Mouse (Mus musculus) layer of hippocampus, adult 11-12 months (tissue): ENCODE data around the gene B3gnt2.

ENCODE experiments used
- DNase-seq: peaks from one replicate; pipeline ENCODE4 v3.0.0; 2022; ENCODE audit warnings: low spot score

The B3gnt2 gene

DNA sequence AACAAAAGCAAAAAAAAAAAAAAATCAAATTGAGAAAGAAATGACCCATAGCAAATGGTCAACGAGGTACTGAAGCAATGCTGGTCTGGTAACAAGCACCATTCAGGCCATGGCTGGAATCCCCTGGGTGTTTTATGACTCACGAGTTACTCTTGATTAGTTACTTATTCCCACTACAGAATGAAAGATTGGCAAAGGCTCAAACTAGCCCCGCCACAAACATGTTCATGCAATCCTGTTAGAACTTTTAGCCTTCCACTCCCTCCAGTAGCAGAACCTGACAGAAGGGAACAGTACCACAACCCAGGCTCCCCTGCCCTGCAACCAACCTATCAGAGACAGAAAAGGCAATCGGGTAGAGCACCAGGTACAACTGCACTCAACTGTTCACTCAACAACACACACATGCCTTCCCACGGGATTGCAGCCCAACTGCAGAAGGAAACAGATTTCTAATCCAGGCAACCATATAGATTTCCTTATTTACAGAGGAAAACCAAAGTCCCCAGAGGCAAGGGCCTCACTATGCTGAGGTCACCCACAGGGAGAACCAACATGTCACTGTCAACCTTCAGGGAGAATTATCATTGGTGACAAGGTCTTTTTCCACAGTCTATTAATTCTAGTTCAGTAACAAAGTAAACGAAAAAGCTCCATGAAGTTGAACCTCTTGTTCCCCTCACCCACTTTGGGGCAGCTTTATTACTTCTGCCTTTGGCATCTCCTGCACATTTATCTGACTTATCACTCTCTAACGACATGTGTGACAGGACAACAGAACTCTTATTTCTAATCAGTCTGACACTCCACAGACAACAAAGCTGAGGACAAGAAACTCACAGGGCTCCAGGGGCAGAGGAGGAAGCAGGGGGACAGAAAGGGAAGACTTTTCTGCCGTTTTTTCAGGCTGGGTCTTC is 12.8 kb downstream of the B3gnt2 start:
- no peak for DNase-seq

GRCm38 (mm10) chr11:22846960-22847731 is 13.6 kb downstream of the B3gnt2 start:
- no peak for DNase-seq

- DNase-seq, result no peak
Measured at GRCm38 (mm10) chr11:22846093-22846835, 14.5 kb downstream of the B3gnt2 start.

GRCm38 (mm10) chr11:22844754-22845718 is 15.7 kb downstream of the B3gnt2 start:
- DNase-seq, result no peak

DNA sequence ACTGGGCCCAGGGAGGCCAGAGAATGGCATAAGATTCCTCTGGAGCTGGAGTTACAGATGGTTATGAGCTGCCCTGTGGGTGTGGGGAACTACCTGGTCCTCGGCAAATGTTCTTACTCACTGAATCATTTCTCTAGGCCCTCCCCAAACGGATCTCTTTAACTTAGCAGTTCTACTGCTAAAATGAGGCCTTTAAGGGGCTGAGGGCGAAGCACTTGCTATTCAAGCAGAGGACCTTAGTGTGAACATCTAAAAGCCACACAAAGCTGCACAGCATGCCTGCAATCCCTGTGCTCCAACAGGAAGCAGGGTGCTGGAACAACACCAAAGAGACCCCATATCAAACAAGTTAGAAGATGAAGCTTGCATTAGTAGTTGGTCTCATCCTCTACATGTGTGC is 21.3 kb downstream of the B3gnt2 start:
- DNase-seq, result no peak

- DNase-seq, result no peak
Measured at GRCm38 (mm10) chr11:22838361-22838760, 22.4 kb downstream of the B3gnt2 start.

GRCm38 (mm10) chr11:22836269-22836668 is 24.5 kb downstream of the B3gnt2 start:
- no peak for DNase-seq

GRCm38 (mm10) chr11:22832600-22832999 is 28.2 kb downstream of the B3gnt2 start:
- no peak for DNase-seq

- DNase-seq, result no peak
Measured at GRCm38 (mm10) chr11:22831916-22832315, 28.8 kb downstream of the B3gnt2 start.

DNA sequence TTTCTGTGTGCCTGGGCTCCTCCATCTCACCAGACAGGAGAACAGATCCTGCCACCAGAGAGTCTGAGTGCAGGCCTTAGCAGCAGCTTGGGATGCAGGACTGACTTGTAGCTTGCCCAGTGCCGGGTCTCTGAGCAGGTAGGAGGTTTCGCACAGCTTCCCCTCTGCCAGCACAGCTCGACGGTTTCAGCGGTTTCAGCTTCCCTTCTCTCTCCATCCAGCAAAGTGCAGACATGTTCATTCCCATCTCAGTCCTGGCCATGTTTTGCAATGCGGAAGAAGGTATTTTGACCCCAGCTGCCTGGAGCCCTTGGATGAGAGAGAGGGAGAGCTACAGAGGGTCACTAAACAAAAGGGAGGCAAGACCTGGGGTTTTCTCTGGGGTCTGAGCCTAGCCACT is 30.1 kb downstream of the B3gnt2 start:
- DNase-seq, result no peak

- no peak for DNase-seq
Measured at GRCm38 (mm10) chr11:22830179-22830611, 30.6 kb downstream of the B3gnt2 start.

DNA sequence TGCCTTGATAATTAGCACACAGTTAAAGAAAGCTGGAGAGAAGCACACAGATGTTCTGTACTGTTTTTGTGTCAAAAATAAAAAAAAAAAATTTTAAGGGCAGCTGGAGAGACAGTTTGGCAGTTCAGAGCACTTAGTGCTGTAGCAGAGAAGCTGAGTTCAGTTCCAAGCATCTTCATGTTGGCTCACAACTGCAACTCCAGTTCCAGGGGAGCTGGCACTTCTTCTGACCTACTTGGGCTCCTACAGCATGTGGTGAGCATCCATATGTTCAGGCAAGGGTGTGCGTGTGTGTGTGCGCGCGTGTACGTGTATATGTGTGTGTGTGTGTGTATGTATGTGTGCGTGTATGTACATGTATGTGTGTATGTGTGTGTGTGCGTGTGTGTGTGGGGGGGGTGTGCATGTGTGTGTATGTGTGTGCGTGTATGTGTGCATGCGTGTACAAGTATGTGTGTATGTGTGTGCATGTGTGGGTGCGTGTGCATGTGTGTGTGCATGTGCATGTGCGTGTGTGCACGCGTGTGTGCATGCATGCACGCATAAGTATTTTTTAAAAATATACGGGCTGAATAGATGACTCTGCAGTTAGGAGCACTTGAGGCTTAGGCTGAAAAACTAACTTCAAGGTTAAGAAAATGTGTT is 31.7 kb downstream of the B3gnt2 start:
- no peak for DNase-seq

- no peak for DNase-seq
Measured at GRCm38 (mm10) chr11:22827514-22828080, 33.2 kb downstream of the B3gnt2 start.

- DNase-seq, result no peak
Measured at GRCm38 (mm10) chr11:22826665-22827064, 34.1 kb downstream of the B3gnt2 start.

GRCm38 (mm10) chr11:22826051-22826450 is 34.7 kb downstream of the B3gnt2 start:
- no peak for DNase-seq

- DNase-seq, result no peak
Measured at GRCm38 (mm10) chr11:22825548-22825947, 35.2 kb downstream of the B3gnt2 start.

DNA sequence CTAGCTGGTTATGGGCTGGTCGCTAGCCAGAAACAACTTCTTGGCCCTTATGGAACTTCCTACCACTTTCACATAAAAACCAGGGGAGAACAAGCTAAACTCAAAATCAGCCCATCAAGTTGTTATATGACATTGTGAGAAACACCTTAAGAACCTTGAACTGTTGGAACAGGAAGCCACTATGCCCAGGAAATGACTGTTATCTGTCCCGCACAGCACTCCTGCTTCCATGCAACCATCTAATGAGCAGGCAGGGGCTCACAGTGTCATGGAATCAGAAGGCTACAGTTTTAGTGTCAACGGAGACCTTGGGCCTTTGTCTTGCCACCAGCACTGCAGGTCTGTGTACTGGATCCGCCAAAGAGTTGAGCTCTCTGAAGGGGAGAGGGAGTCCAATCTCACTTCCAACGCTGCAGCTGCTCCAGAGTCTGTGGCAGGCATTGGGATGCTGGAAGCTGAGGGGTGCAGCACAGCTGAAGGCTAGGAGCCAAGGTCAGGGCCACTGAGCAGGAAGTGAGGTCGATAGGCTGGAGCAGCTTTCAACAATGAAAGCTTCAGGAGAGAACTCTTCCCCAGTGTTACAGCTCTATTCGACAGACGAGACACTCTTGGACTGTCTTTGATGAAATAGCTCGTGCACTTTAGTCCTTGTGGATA is 36.6 kb downstream of the B3gnt2 start:
- DNase-seq, result no peak

DNA sequence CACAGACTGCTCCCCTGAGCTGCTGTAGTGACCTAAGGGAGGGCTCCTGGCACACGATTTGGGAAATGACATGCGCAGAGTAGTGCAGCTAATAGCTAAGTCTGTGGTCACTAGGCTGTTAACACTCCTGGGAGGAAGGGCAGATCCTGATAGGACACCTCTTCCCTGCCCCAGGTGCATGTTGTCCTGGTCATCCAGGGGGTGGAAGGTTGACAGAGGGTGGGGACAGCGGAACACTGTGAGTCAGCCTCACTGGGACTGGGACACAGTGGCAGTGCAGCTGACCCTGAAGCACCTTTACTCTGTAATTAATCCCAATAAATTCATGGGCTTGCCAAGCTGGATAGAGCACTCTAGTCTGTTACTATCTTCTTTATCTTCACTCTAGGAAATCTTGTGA is 39.5 kb downstream of the B3gnt2 start:
- DNase-seq, result no peak

DNA sequence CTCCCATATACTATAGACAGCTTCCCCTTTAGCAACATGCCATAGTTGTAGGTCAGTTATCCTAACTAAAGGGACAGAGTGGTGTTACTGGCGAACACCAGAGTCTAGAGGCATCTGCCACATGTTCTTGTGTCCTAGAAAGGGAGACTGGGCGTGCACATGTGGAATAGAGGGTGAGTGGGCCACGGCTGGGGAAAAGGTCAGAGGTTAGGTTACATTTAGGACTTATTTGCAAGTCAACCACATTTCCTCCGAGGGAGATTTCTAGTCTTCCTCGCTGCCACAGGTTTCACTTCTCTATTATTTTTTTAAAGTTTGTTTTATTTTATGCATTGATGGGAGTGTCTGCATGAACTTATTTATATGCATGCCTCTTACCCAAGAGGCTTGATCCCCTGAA is 42.4 kb downstream of the B3gnt2 start:
- DNase-seq, result no peak

- no peak for DNase-seq
Measured at GRCm38 (mm10) chr11:22815877-22816276, 44.9 kb downstream of the B3gnt2 start.
